Mouse (Mus musculus) forebrain, postnatal 0 days (tissue): ENCODE measurements around the gene Fdx1l. TPM values are rescaled to one million over a fixed set of nuclear protein-coding genes. Genes with fewer than 3 reads are reported as not detected.

Experiments used
- ATAC-seq: fragments of 200-750 bp; cut with Nextera tagmentation; 2 replicates; pipeline ENCODE4 v1.8.0; 2017; ENCODE audit warnings: mild to moderate bottlenecking, moderate library complexity
- DNase-seq: peaks from one replicate; pipeline ENCODE4 v3.0.0-alpha.2; 2015
- H3K27ac ChIP-seq: fragments of 300-500 bp; sonication (generic); 2 replicates; pipeline ENCODE4 v1.5.1; 2014; ENCODE audit warnings: low read depth, mild to moderate bottlenecking, antibody characterized with exemption, low read length, moderate library complexity, mixed read lengths
- H3K27me3 ChIP-seq: fragments of 300-500 bp; sonication (generic); 2 replicates; pipeline ENCODE4 v1.6.1; 2014; ENCODE audit warnings: mild to moderate bottlenecking, low read length, mixed read lengths; ENCODE audit not compliant: insufficient read depth
- H3K36me3 ChIP-seq: fragments of 300-500 bp; sonication (generic); 2 replicates; pipeline ENCODE4 v1.6.1; 2014; ENCODE audit warnings: mild to moderate bottlenecking, moderate library complexity; ENCODE audit not compliant: insufficient read depth
- H3K4me1 ChIP-seq: fragments of 300-500 bp; sonication (generic); 2 replicates; pipeline ENCODE4 v1.6.1; 2014; ENCODE audit warnings: antibody characterized with exemption; ENCODE audit not compliant: insufficient read depth
- H3K4me2 ChIP-seq: fragments of 300-500 bp; sonication (generic); 2 replicates; pipeline ENCODE4 v1.6.1; 2014; ENCODE audit warnings: low read depth, mild to moderate bottlenecking, moderate library complexity
- H3K4me3 ChIP-seq: fragments of 300-500 bp; sonication (generic); 2 replicates; pipeline ENCODE4 v1.5.1; 2014; ENCODE audit warnings: low read depth, low read length, mixed read lengths
- H3K9ac ChIP-seq: fragments of 300-500 bp; sonication (generic); 2 replicates; pipeline ENCODE4 v1.6.1; 2014; ENCODE audit warnings: mild to moderate bottlenecking
- H3K9me3 ChIP-seq: fragments of 300-500 bp; sonication (generic); 2 replicates; pipeline ENCODE4 v1.6.1; 2016; ENCODE audit warnings: low read length
- CTCF ChIP-seq: sonication (generic); IDR thresholded peaks from 2 replicates; pipeline ENCODE4 v1.5.1; 2016; ENCODE audit warnings: antibody characterized with exemption, control low read depth, low read depth
- WGBS: fragments of 180-500 bp; shearing (Covaris S2); extraction: QIAGEN DNeasy Blood & Tissue Kit; methylation state at CpG from one replicate; pipeline ENCODE4 v1.1.7; 2014; 5-methylcytosine and 5-hydroxymethylcytosine counted together
- polyA plus RNA-seq: library from polyadenylated mRNA; unstranded; fragments of >200 nt; fragmentation: Nextera tagmentation; extraction: Ambion mirVana; gene quantifications from 2 replicates; pipeline ENCODE4 v1.2.1, GENCODE M21; 2015
- total RNA-seq: library from RNA; depleted of rRNA; stranded (reverse); fragments of >200 nt; gene quantifications from 2 replicates; pipeline ENCODE4 v1.2.3, GENCODE M21; 2014

Gene Fdx1l
- total and polyA plus RNA-seq, 2 experiments from 2014 or later, result 63.2 to 79.4 TPM

- H3K4me3 ChIP-seq, result no peak overlapping the region
- TF ChIP-seq CTCF, result no peak
- no peaks in the 10 kb centered on the region for H3K27me3 ChIP-seq
- ATAC-seq (no peak), DNase-seq (no peak)
- no peaks in the 10 kb centered on the region for H3K4me1 ChIP-seq
- 82% methylated on average over 5 of the region's 5 CpGs for WGBS
- H3K27ac ChIP-seq, result no peak overlapping the region
- H3K4me2 ChIP-seq, result no peak overlapping the region
- no peak overlapping the region for H3K9ac ChIP-seq
- H3K9me3 ChIP-seq, result no peaks in the 10 kb centered on the region
- peaks cover 7% of the 10 kb centered on the region; the same call in 1 of the 2 replicates for H3K36me3 ChIP-seq
Observed at GRCm38 (mm10) chr9:21105760-21106564, 32.5 kb upstream of the Fdx1l start.

DNA sequence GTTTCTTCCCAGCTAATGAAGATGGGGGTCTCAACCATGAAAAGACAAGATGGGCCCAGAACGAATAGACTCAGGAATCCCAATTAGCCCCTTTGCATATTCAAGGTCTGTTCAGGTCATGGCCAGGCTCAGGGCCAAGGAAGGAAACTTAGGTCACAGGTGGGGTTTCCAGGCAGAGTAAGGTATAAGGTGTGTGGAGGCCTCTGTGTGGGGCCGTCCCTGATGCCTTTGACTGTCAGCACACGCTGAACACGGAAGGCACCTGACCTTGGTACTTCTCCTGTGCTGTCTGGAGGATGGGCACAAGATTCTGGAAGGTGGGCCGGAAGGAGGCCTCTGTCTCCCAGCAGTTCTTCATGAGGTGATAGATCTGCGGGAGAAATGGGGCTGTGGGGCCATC is 31.4 kb upstream of the Fdx1l start:
- H3K36me3 ChIP-seq, result peaks cover 7% of the 10 kb centered on the region; the same call in 1 of the 2 replicates
- WGBS, result 89% methylated on average over 6 of the region's 6 CpGs
- no peak for TF ChIP-seq CTCF

DNA sequence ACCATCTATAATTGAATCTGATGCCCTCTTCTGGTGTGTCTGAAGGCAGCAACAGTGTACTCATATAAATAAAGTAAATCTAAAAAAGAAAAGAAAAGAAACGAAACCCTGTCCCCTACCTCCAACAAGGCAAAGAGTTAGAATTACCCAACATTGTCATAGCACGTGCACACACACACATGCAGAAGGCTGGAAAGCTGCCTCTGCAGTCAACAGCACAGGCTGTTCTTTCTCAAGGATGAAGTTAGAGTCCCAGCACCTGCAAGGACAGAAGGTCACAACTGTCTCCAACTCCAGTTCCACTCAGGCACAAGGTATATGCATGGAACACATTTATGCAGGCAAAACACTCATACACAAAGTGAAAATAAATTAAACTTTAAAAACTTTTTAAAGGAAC is 28.7 kb upstream of the Fdx1l start:
- Histone ChIP-seq H3K36me3 (peaks cover 4% of the 10 kb centered on the region; the same call in 1 of the 2 replicates), H3K27ac (no peak overlapping the region), H3K27me3 (no peaks in the 10 kb centered on the region), H3K9me3 (no peaks in the 10 kb centered on the region), H3K4me1 (no peaks in the 10 kb centered on the region), H3K4me3 (no peak overlapping the region), H3K4me2 (no peak overlapping the region), H3K9ac (no peak overlapping the region)
- DNase-seq (no peak), ATAC-seq (no peak)
- TF ChIP-seq CTCF, result no peak
- WGBS, result 94% methylated on average over 2 of the region's 2 CpGs

More for the DNA sequence above, 31.4 kb upstream of the Fdx1l start:
- DNase-seq (no peak), ATAC-seq (no peak)
- no peak overlapping the region for H3K27ac ChIP-seq
- no peak overlapping the region for H3K4me2 ChIP-seq
- H3K9me3 ChIP-seq, result no peaks in the 10 kb centered on the region
- H3K4me3 ChIP-seq, result no peak overlapping the region
- no peaks in the 10 kb centered on the region for H3K27me3 ChIP-seq
- H3K4me1 ChIP-seq, result no peaks in the 10 kb centered on the region
- H3K9ac ChIP-seq, result no peak overlapping the region

DNA sequence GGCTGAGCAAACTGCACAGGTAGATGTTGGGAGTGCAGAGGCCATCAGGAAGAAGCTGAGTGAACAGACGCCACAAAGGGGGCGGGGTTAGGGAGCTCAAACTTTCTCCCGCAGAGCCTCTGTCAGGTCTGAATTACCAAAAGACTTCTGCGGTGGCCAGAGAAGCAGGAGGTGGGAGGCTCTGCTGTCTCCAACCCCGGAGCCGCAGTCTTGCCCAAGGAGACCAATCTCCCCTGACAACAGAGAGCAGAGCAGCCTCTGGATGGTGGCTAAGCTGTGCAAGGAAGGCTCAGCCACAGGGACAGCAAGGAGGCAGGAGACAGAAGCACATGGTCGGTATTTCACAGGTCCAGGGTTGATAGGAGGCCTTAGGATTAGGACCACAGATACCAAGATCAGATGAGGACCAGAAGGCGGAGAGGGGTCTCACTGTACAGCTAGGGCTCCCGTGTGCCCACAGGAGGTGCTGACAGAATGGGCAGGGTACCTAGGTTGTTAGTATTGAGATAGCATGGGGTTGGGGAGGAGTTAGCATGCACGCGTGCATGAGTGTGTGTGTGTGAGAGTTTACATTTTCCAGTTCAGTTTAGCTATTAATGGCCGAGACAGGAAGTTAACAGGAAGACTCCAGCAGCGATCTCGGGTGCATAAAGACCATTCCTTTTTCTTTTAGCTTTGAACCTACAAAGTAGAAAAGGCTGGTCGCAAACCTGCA is 27.2 kb upstream of the Fdx1l start:
- DNase-seq (no peak), ATAC-seq (no peak)
- Histone ChIP-seq H3K27me3 (no peaks in the 10 kb centered on the region), H3K9ac (no peak overlapping the region), H3K4me2 (no peak overlapping the region), H3K9me3 (no peaks in the 10 kb centered on the region), H3K36me3 (0 out of 2 replicates have a peak, but pooled peaks cover 3% of the 10 kb centered on the region), H3K4me3 (no peak overlapping the region), H3K4me1 (no peaks in the 10 kb centered on the region), H3K27ac (no peak overlapping the region)
- 48% methylated on average over 15 of the region's 15 CpGs for WGBS
- no peak for TF ChIP-seq CTCF

DNA sequence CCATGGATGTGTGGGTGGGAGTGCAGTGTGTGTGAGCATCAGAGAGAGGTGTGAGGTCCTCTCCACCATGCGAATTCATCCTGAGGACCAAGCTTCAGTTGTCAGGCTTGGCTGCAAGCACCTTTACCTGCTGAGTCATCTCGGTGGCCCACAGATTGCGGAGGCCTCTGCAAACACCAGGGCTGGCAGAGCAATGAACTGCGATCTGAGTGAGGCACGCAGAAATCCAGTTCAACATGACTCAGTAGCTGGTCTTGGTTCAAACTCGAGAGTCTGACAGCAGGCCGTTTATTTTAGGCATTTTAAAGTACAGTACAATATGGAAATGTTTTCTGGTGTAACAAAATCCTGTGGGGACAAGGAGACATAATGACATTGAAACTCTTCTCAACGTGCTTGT is 24.4 kb upstream of the Fdx1l start:
- Histone ChIP-seq H3K9ac (no peak overlapping the region), H3K27ac (no peak overlapping the region), H3K36me3 (no peaks in the 10 kb centered on the region), H3K9me3 (no peaks in the 10 kb centered on the region), H3K27me3 (no peaks in the 10 kb centered on the region), H3K4me2 (no peak overlapping the region), H3K4me3 (no peak overlapping the region), H3K4me1 (no peaks in the 10 kb centered on the region)
- 81% methylated on average over 8 of the region's 8 CpGs for WGBS
- DNase-seq (no peak), ATAC-seq (no peak)
- no peak for TF ChIP-seq CTCF

- ATAC-seq (no peak), DNase-seq (no peak)
- TF ChIP-seq CTCF, result no peak
- H3K27me3 ChIP-seq, result no peaks in the 10 kb centered on the region
- no peak overlapping the region for H3K9ac ChIP-seq
- H3K4me3 ChIP-seq, result no peak overlapping the region
- 63% methylated on average over 4 of the region's 4 CpGs for WGBS
- H3K4me1 ChIP-seq, result peaks cover under 1% of the 10 kb centered on the region; the same call in 1 of the 2 replicates
- no peaks in the 10 kb centered on the region for H3K9me3 ChIP-seq
- no peaks in the 10 kb centered on the region for H3K36me3 ChIP-seq
- no peak overlapping the region for H3K4me2 ChIP-seq
- no peak overlapping the region for H3K27ac ChIP-seq
Observed at GRCm38 (mm10) chr9:21095958-21096357, 22.5 kb upstream of the Fdx1l start.

- Histone ChIP-seq H3K4me2 (no peak overlapping the region), H3K4me3 (no peak overlapping the region), H3K9me3 (no peaks in the 10 kb centered on the region), H3K4me1 (peaks cover 7% of the 10 kb centered on the region), H3K27ac (no peak overlapping the region), H3K9ac (no peak overlapping the region), H3K36me3 (peaks cover 16% of the 10 kb centered on the region), H3K27me3 (no peaks in the 10 kb centered on the region)
- no peak for TF ChIP-seq CTCF
- ATAC-seq (no peak), DNase-seq (no peak)
- WGBS, result 98% methylated on average over 9 of the region's 9 CpGs
Observed at GRCm38 (mm10) chr9:21093423-21093822, 20.0 kb upstream of the Fdx1l start.
